In the genomic region with DNA sequence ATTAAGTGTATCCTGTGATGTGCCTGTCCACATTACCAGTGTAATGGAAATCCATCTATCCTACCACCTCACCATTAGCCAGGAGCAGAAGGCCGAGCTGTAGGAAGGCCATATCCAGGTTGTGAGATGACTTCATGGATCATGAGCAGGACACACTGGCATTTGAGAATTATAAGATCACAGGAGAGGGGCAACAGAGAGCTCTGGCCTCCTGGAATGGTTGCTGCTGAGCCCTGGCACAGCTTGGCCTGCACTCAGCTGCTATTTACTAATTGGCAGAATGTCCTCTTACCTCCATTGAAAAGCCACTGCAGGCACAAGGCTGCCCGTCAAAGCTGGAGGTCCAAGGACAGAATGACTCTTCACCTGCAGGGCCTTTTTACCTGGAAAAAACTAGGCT, we compare ENCODE assay signal across 15 mouse cellular contexts.
DNase-seq lines count a peak whose midpoint lies in the region.
"Had no signal": no experiment of that assay in that cellular context is flagged by ENCODE, and none has a peak within 500 bp of the region (broad histone marks: within the 10 kb centered on the region; RNA-seq: fewer than 3 reads in every experiment).

No protein-coding gene starts in this region.

- intact Hi-C loops in left cerebral cortex, postnatal 4 days (cut with DNase I) = no loop called here
- intact Hi-C loops in left cerebral cortex, postnatal 25 days (cut with DNase I) = no loop called here

- peak; percentile 64 for DNase-seq in left cerebral cortex, postnatal 4 days
- DNase-seq in left cerebral cortex, postnatal 25 days (ENCODE audit: low spot score in 2 of 2) = no peak
- peak; percentile 15 for DNase-seq in cerebellum, adult 11-12 months
- DNase-seq in cerebellum, adult 9-11 months = peak; percentile 28
- DNase-seq in retina, postnatal 1 day = no peak
- no peak for DNase-seq in frontal cortex, postnatal 14 days (ENCODE audit: low spot score in 2 of 2)
- no peak for DNase-seq in right cerebral cortex, adult 18-20 months
- DNase-seq: adrenal gland, adult 2 months; adrenal gland, postnatal 36 days; gastrocnemius, postnatal 36 days; kidney, adult 8-10 months; kidney, postnatal 10 days; lung, embryonic 14.5 days; lung, postnatal 14 days; thymus, postnatal 4 days had no signal

Comparison
In these comparisons a context has a peak if more than half of its experiments do, and no peak if none do; other contexts are left out.
1. DNase-seq: peak in left cerebral cortex, postnatal 4 days (single experiment), cerebellum, adult 11-12 months (single experiment) and cerebellum, adult 9-11 months (single experiment); none in left cerebral cortex, postnatal 25 days (0 of 2), retina, postnatal 1 day (single experiment), frontal cortex, postnatal 14 days (0 of 2) and right cerebral cortex, adult 18-20 months (single experiment).